Mouse (Mus musculus) adipocyte (in vitro differentiated cells): ENCODE measurements around the gene Il33.
A peak's percentile ranks its signal among the peaks of the same experiment; 100 is the strongest.
"Not testable (repeated sequence)": the region's sequence is repeated elsewhere in the genome, so short reads cannot be mapped to it uniquely, and the experiment has no call there.

Experiments
- DNase-seq: peaks from one replicate; pipeline ENCODE4 v3.0.0-alpha.2; 2016; ENCODE audit warnings: low spot score

Gene Il33

GRCm38 (mm10) chr19:29937445-29937844, 12.5 kb downstream of the Il33 start:
- DNase-seq = no peak

- no peak for DNase-seq
These were observed 15.3 kb downstream of the Il33 start for GRCm38 (mm10) chr19:29940239-29940638.

GRCm38 (mm10) chr19:29941208-29941607, 16.3 kb downstream of the Il33 start:
- DNase-seq = no peak

- DNase-seq = peak; percentile 16
These were observed 17.4 kb downstream of the Il33 start for GRCm38 (mm10) chr19:29942358-29942757.

GRCm38 (mm10) chr19:29944426-29944825, 19.5 kb downstream of the Il33 start:
- no peak for DNase-seq

GRCm38 (mm10) chr19:29944935-29945334, 20.0 kb downstream of the Il33 start:
- not testable (repeated sequence) for DNase-seq

- DNase-seq = no peak
These were observed 20.9 kb downstream of the Il33 start for GRCm38 (mm10) chr19:29945557-29946422.

- no peak for DNase-seq
These were observed 21.5 kb downstream of the Il33 start for GRCm38 (mm10) chr19:29946423-29946716.

- DNase-seq = no peak
These were observed 22.1 kb downstream of the Il33 start for GRCm38 (mm10) chr19:29947056-29947455.

GRCm38 (mm10) chr19:29947891-29948801, 23.2 kb downstream of the Il33 start:
- DNase-seq = peak; percentile 38

GRCm38 (mm10) chr19:29952538-29952937, 27.6 kb downstream of the Il33 start:
- no peak for DNase-seq

- DNase-seq = no peak
These were observed 28.9 kb downstream of the Il33 start for GRCm38 (mm10) chr19:29953833-29954232.

- no peak for DNase-seq
These were observed 30.5 kb downstream of the Il33 start for GRCm38 (mm10) chr19:29955454-29955853.

GRCm38 (mm10) chr19:29960906-29961305, 36.0 kb downstream of the Il33 start:
- no peak for DNase-seq

GRCm38 (mm10) chr19:29961842-29962241, 36.9 kb downstream of the Il33 start:
- DNase-seq = no peak

- DNase-seq = no peak
These were observed 38.7 kb downstream of the Il33 start for GRCm38 (mm10) chr19:29963598-29964092.

GRCm38 (mm10) chr19:29967960-29968359, 43.0 kb downstream of the Il33 start:
- no peak for DNase-seq

GRCm38 (mm10) chr19:29973396-29973795, 48.5 kb downstream of the Il33 start:
- DNase-seq = peak; percentile 31

GRCm38 (mm10) chr19:29978847-29979246, 53.9 kb downstream of the Il33 start:
- peak; percentile 78 for DNase-seq

GRCm38 (mm10) chr19:29979452-29980089, 54.7 kb downstream of the Il33 start:
- DNase-seq = no peak

GRCm38 (mm10) chr19:29984208-29985005, 59.5 kb downstream of the Il33 start:
- no peak for DNase-seq
